Mouse (Mus musculus) liver, adult 2 months (tissue): ENCODE data around the gene Sh2b2.

Experiments
- CTCF ChIP-seq: fragments of 200-500 bp; IDR thresholded peaks from 2 replicates; pipeline ENCODE4 v1.5.1; 2011; ENCODE audit warnings: low read depth, low read length, control low read depth
- POLR2A ChIP-seq: fragments of 200-500 bp; IDR thresholded peaks from 2 replicates; pipeline ENCODE4 v1.6.1; 2011; ENCODE audit warnings: low read length, control low read depth; ENCODE audit not compliant: insufficient read depth; ENCODE audit errors: extremely low read depth

- TF ChIP-seq POLR2A: 0 out of 2 replicates have a peak, but pooled peaks have one; percentile 45
- no peak for TF ChIP-seq CTCF
Measured at GRCm38 (mm10) chr5:136198474-136199391, 47.6 kb downstream of the Sh2b2 start, which contains the start of gene Prkrip1.
